In genomic region chr13:107779591-107779990, GRCm38 (mm10) we compare ENCODE assay signal across 23 mouse cellular contexts.
DNase-seq lines count a peak whose midpoint lies in the region; ATAC-seq lines count a peak whose summit lies in the region.
"Had no signal": no experiment of that assay in that cellular context is flagged by ENCODE, and none has a peak within 500 bp of the region (broad histone marks: within the 10 kb centered on the region; RNA-seq: fewer than 3 reads in every experiment).

No protein-coding gene starts in this region.

- DNase-seq in cerebellum, postnatal 10 days, result peak; percentile 43 to 53
- DNase-seq in cerebellum, postnatal 25 days, result no peak
- peak; percentile 45 for DNase-seq in 416B (ENCODE audit: low read depth)
- peak; percentile 37 for DNase-seq in thymus, postnatal 14 days
- no peak for DNase-seq in right cerebral cortex, adult 2 months (ENCODE audit: low spot score in 2 of 2)
- DNase-seq in urinary bladder, postnatal 25 days (ENCODE audit: low spot score), result no peak
- DNase-seq in gastrocnemius, postnatal 10 days, result no peak
- DNase-seq: adrenal gland, postnatal 10 days; cerebellum, adult 11 months; cerebellum, adult 9-10 months; gastrocnemius, postnatal 36 days; heart, adult 2 months; heart, postnatal 14 days; kidney, adult 2 months; kidney, postnatal 4 days; liver, embryonic 13.5 days; lung, adult 2 months; lung, postnatal 10 days; midbrain, embryonic 14.5 days; right cerebral cortex, adult 18-20 months; right cerebral cortex, postnatal 4 days had no signal

- ATAC-seq in common myeloid progenitor, adult 5-6 weeks (replicated peaks; ENCODE audit: low read depth, poor library complexity, severe bottlenecking), result peak; percentile 59
- ATAC-seq: forebrain, embryonic 13.5 days had no signal

Comparison
In these comparisons a context has a peak if more than half of its experiments do, and no peak if none do; other contexts are left out.
1. DNase-seq: peak in cerebellum, postnatal 10 days (2 of 2), 416B (single experiment) and thymus, postnatal 14 days (single experiment); none in cerebellum, postnatal 25 days (0 of 2), right cerebral cortex, adult 2 months (0 of 2), urinary bladder, postnatal 25 days (single experiment) and gastrocnemius, postnatal 10 days (single experiment).